ENCODE assay signal across 8 mouse cellular contexts in the genomic region with DNA sequence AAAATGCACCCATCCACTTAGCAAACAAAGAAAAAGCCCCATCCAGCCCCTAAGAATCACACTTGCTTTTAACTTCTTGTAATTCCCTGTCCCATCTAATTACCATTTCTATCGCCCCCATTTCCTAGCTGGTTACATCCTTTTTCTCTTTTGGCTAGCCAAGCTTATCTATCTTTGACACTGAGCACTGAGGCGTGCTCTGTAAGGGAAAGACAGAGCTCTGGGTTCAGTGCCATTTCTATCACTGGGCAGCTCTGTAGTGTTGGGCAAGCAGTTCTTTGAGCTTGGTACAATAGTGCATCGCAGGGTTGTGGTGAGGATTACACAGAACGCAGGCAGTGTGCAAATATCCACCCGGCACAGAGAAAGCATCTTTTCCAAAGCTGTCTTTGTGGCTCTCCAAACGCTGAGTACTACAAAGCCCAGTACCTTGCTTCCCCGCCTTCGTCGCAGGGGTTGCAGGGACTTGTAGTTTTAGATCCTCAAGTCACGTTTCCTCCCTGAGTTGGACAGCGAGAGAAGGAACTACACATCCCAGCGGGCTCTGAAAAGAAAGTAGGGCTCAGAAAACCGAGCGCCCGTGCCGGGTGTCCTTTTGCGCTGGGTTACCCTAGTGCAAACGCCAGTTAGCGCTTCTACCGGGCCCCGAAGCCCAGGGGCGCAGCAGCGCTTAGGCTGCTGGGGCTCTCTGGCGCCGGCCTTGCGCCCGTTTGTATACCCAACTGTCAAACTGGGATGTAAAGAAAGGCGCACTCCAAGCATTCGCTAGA. TPM values are rescaled to one million over a fixed set of nuclear protein-coding genes. Genes with fewer than 3 reads are reported as not detected.
DNase-seq lines count a peak whose midpoint lies in the region; ATAC-seq lines count a peak whose summit lies in the region.

No protein-coding gene starts in this region.

- H3K9ac ChIP-seq in hindbrain, embryonic 16.5 days (ENCODE audit: low read depth, low read length), result peak overlapping the region; percentile 86

- peak; percentile 94 for ATAC-seq in hindbrain, embryonic 16.5 days

- peak; percentile 76 for DNase-seq in WW6 (ENCODE audit: low read depth, low spot score)
- DNase-seq in cerebellum, postnatal 4 days (ENCODE audit: low spot score in 2 of 2), result peak; percentile 66 to 83
- DNase-seq in gastrocnemius, adult 18-20 months (ENCODE audit: low spot score), result peak; percentile 96
- DNase-seq in left cerebral cortex, adult 18-20 months (ENCODE audit: low spot score in 2 of 2), result peak; percentile 90 to 95
- peak; percentile 96 for DNase-seq in right cerebral cortex, adult 18-20 months
- DNase-seq in urinary bladder, postnatal 10 days (ENCODE audit: low spot score), result peak; percentile 39

- no peaks in the 10 kb centered on the region for H3K36me3 ChIP-seq in hindbrain, embryonic 16.5 days (ENCODE audit: control insufficient read depth, insufficient read depth, low read length)
- no peaks in the 10 kb centered on the region for H3K36me3 ChIP-seq in macrophage (ENCODE audit: inconsistent target)

- under 1% methylated on average over 29 of the region's 29 CpGs for WGBS in hindbrain, embryonic 16.5 days
- 1% methylated on average over 27 of the region's 29 CpGs for WGBS in macrophage (ENCODE audit: missing documents)

- H3K27me3 ChIP-seq in hindbrain, embryonic 16.5 days (replicated peaks; ENCODE audit: control insufficient read depth, insufficient read depth, low read length), result no peaks in the 10 kb centered on the region

- H3K27ac ChIP-seq in hindbrain, embryonic 16.5 days (ENCODE audit: low read depth, low read length), result peak overlapping the region; percentile 96
- H3K27ac ChIP-seq in macrophage, result peak overlapping the region; percentile 80

- H3K79me2 ChIP-seq in macrophage (ENCODE audit: inconsistent target), result peaks cover 30% of the 10 kb centered on the region

- peak overlapping the region; percentile 97 for H3K4me2 ChIP-seq in hindbrain, embryonic 16.5 days (ENCODE audit: low read length)

- H3K4me1 ChIP-seq in hindbrain, embryonic 16.5 days (ENCODE audit: control insufficient read depth, insufficient read depth, low read depth, low read length), result peaks cover 22% of the 10 kb centered on the region

- H3K4me3 ChIP-seq in hindbrain, embryonic 16.5 days (ENCODE audit: low read length), result peak overlapping the region; percentile 88
- peak overlapping the region; percentile 77 for H3K4me3 ChIP-seq in macrophage (ENCODE audit: inconsistent target)

- H3K9me3 ChIP-seq in hindbrain, embryonic 16.5 days (ENCODE audit: control insufficient read depth, low read length), result no peaks in the 10 kb centered on the region

RNA-seq across cellular contexts. Expression of a gene that starts 1.1 kb away (rescaled TPM):
- total RNA-seq in gastrocnemius, adult 18-20 months (2021), result 1 to 10 TPM; 3.9 to 5.0 TPM
- 5.0 and 9.0 TPM in 2 replicates for polyA plus RNA-seq in hindbrain, embryonic 16.5 days (2015; fragmentation: Nextera tagmentation; extraction: Ambion mirVana)
- total RNA-seq in left cerebral cortex, adult 18-20 months (2021), result 10 to 100 TPM; 36.1 to 48.7 TPM
- total RNA-seq in macrophage (2018; cell fraction: chromatin; rRNA removed), result 100 to 1,000 TPM in 12 of 26 experiments, 10 to 100 TPM in 14; 22.4 to 161 (median 75.9) TPM
- total RNA-seq in macrophage (2018; cell fraction: cytosol; rRNA removed), result 10 to 100 TPM; 11.3 to 53.2 (median 29.3) TPM
- 100 to 1,000 TPM in 11 of 26 experiments, 10 to 100 TPM in 15; 17.2 to 226 (median 59.0) TPM for total RNA-seq in macrophage (2018; cell fraction: nucleus; rRNA removed)
- polyA plus RNA-seq in macrophage (2018), result 22.9 to 52.7 TPM (median 43.5 TPM) in 3 replicates

RNA-seq across cellular contexts. Expression of a gene that starts 51.2 kb away (rescaled TPM):
- total RNA-seq in gastrocnemius, adult 18-20 months (2021), result 100 to 1,000 TPM; 147 to 152 TPM
- 112 and 118 TPM in 2 replicates for polyA plus RNA-seq in hindbrain, embryonic 16.5 days (2015; fragmentation: Nextera tagmentation; extraction: Ambion mirVana)
- 10 to 100 TPM; 76.2 to 79.1 TPM for total RNA-seq in left cerebral cortex, adult 18-20 months (2021)
- 10 to 100 TPM in 24 of 26 experiments, 1 to 10 TPM in 2; 6.7 to 53.6 (median 25.2) TPM for total RNA-seq in macrophage (2018; cell fraction: chromatin; rRNA removed)
- total RNA-seq in macrophage (2018; cell fraction: cytosol; rRNA removed), result 100 to 1,000 TPM in 23 of 26 experiments, 10 to 100 TPM in 3; 86.3 to 153 (median 116) TPM
- 10 to 100 TPM; 13.8 to 55.2 (median 32.8) TPM for total RNA-seq in macrophage (2018; cell fraction: nucleus; rRNA removed)
- polyA plus RNA-seq in macrophage (2018), result 86.0 to 110 TPM (median 99.2 TPM) in 3 replicates

Comparison
In these comparisons a context has a peak if more than half of its experiments do, and no peak if none do; other contexts are left out.
1. Peak in every context shown above with its lines: DNase-seq, ATAC-seq, H3K4me3 ChIP-seq and H3K27ac ChIP-seq.
2. DNase-seq: peak in every context shown above with its lines; median percentile 96 in gastrocnemius, adult 18-20 months; 96 in right cerebral cortex, adult 18-20 months; 92 in left cerebral cortex, adult 18-20 months; 76 in WW6; 74 in cerebellum, postnatal 4 days; 39 in urinary bladder, postnatal 10 days.
3. RNA of a gene that starts 1.1 kb away (total RNA-seq): 36.1 to 48.7 TPM in left cerebral cortex, adult 18-20 months; 3.9 to 5.0 TPM in gastrocnemius, adult 18-20 months; every median in the first group is over 4 times any median in the second.